Mouse (Mus musculus) intestine, embryonic 15.5 days (tissue): ENCODE results near the gene Tbx19. TPM values are rescaled to one million over a fixed set of nuclear protein-coding genes. Genes with fewer than 3 reads are reported as not detected.

ENCODE experiments used
- ATAC-seq: fragments of 200-750 bp; cut with Nextera tagmentation; 2 replicates; pipeline ENCODE4 v1.8.0; 2017; ENCODE audit warnings: moderate TSS enrichment, moderate library complexity
- H3K27ac ChIP-seq: fragments of 300-500 bp; sonication (generic); 2 replicates; pipeline ENCODE4 v1.5.1; 2015; ENCODE audit warnings: mild to moderate bottlenecking, inconsistent platforms
- H3K27me3 ChIP-seq: fragments of 300-500 bp; sonication (generic); replicated peaks from 2 replicates; pipeline ENCODE4 v1.6.1; 2015; ENCODE audit warnings: inconsistent platforms
- H3K36me3 ChIP-seq: fragments of 300-500 bp; sonication (generic); 2 replicates; pipeline ENCODE4 v1.6.1; 2015; ENCODE audit warnings: inconsistent platforms
- H3K4me1 ChIP-seq: fragments of 300-500 bp; sonication (generic); replicated peaks from 2 replicates; pipeline ENCODE4 v1.6.1; 2015; ENCODE audit warnings: inconsistent platforms
- H3K4me2 ChIP-seq: fragments of 300-500 bp; sonication (generic); replicated peaks from 2 replicates; pipeline ENCODE4 v1.6.1; 2015; ENCODE audit warnings: mild to moderate bottlenecking, inconsistent platforms
- H3K4me3 ChIP-seq: fragments of 300-500 bp; sonication (generic); replicated peaks from 2 replicates; pipeline ENCODE4 v1.5.1; 2015; ENCODE audit warnings: inconsistent platforms
- H3K9ac ChIP-seq: fragments of 300-500 bp; sonication (generic); 2 replicates; pipeline ENCODE4 v1.6.1; 2015; ENCODE audit warnings: inconsistent platforms
- H3K9me3 ChIP-seq: fragments of 300-500 bp; sonication (generic); 2 replicates; pipeline ENCODE4 v1.6.1; 2016; ENCODE audit warnings: inconsistent platforms
- WGBS: fragments of 180-500 bp; shearing (Covaris S2); methylation state at CpG from one replicate; pipeline ENCODE4 v1.1.7; 2015; 5-methylcytosine and 5-hydroxymethylcytosine counted together
- polyA plus RNA-seq: library from polyadenylated mRNA; unstranded; fragments of >200 nt; fragmentation: Nextera tagmentation; extraction: Ambion mirVana; gene quantifications from 2 replicates; pipeline ENCODE4 v1.2.1, GENCODE M21; 2015

The Tbx19 gene
- polyA plus RNA-seq, 1 experiment from 2014 or later, result not detected

DNA sequence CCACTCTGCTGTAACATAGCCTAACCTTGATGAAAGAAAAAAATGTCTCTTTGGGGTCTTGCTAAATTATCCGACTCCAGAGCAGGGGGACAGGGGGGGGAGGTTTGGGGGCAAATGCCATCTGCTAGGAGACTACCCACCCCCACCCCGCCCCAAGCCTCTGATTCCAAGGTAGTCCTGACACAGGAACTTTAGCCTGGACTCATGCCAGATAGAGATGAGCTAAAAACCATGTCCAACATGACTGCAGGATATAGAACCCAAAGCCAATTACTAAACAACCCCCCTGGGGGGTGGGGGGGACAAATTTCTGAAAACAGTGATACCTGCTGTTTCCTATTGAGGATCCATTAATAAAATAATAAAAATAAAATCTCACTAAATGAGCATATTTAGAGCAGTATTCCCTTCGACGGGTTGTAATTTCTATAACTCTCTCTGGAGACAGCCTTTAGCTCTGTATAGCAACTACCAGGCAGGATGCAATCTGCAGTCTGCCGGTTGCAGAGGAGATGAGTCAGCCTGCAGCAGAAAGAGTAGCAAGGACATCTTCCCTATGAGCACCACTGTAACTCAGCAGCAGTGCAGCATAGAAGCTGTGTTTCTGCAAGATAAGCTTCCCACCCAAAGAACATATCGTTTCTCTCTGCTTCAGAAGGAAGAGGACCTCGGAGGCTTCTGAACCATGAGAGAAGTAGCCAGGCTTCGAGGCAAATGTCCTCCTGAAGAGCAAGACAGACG lies 55.1 kb downstream of the Tbx19 start:
- H3K36me3 ChIP-seq, result no peaks in the 10 kb centered on the region
- peak; percentile 34; the same call in 1 of the 2 replicates for ATAC-seq
- no peaks in the 10 kb centered on the region for H3K9me3 ChIP-seq
- no peak overlapping the region for H3K4me3 ChIP-seq
- WGBS, result 73% methylated on average over 9 of the region's 9 CpGs
- no peak overlapping the region for H3K9ac ChIP-seq
- H3K27me3 ChIP-seq, result no peaks in the 10 kb centered on the region
- no peaks in the 10 kb centered on the region for H3K4me1 ChIP-seq
- H3K27ac ChIP-seq, result no peak overlapping the region
- no peak overlapping the region for H3K4me2 ChIP-seq

DNA sequence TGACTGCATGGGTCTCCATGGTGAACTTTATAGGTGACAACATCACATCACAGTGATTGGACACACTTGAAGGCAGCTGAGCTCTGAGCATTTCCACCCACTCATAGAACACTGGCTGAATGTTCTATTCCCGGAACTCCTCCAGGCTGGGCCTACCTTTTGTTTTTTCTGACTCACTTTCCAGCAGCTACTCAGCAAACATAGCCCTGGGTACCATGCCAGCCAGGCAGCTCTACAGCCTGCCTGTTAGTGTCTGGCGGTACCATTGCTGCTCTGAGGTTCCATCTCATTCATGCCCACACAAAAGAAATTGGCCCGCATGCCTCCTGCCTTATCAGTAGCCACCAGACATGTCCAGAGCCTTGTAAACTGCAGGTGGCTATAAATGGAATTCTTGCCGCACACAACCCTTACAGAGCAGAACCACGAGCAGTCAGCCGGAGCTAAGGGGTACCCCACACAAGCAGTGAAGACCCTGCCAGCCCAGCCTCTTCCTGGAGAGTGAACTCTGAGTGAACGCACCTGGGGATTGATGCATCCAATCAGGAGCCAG lies 55.8 kb downstream of the Tbx19 start:
- Histone ChIP-seq H3K4me1 (no peaks in the 10 kb centered on the region), H3K27me3 (no peaks in the 10 kb centered on the region), H3K27ac (no peak overlapping the region), H3K36me3 (no peaks in the 10 kb centered on the region), H3K9ac (no peak overlapping the region), H3K4me2 (no peak overlapping the region), H3K9me3 (no peaks in the 10 kb centered on the region), H3K4me3 (no peak overlapping the region)
- WGBS, result 57% methylated on average over 7 of the region's 7 CpGs
- ATAC-seq, result peak; percentile 45; the same call in 1 of the 2 replicates

- Histone ChIP-seq H3K4me1 (no peaks in the 10 kb centered on the region), H3K9me3 (no peaks in the 10 kb centered on the region), H3K4me3 (no peak overlapping the region), H3K4me2 (no peak overlapping the region), H3K27ac (no peak overlapping the region), H3K27me3 (no peaks in the 10 kb centered on the region), H3K36me3 (no peaks in the 10 kb centered on the region), H3K9ac (no peak overlapping the region)
- no peak for ATAC-seq
Observed at GRCm38 (mm10) chr1:165099569-165099968, 61.0 kb downstream of the Tbx19 start.

DNA sequence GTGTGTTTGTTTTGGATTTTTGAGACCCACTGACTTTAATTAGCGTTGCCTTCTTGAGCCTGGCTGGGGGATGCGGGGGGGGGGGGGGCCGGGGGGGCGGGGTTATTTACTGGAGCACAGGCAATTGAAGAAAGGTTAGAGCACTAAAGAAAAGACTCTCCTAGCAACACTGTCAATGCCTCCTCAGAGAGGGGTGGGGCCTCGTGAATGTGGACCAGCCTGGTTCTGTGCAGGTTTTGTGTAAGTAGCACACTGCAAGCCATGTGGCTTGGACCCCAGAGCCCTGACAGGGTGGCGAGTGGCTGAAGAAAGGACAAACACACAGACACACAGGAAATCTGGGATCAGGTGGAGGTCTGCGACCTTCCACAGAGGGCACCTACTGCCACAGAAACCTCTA lies 65.7 kb downstream of the Tbx19 start:
- H3K9ac ChIP-seq, result no peak overlapping the region
- no peak for ATAC-seq
- H3K4me2 ChIP-seq, result no peak overlapping the region
- WGBS, result 34% methylated on average over 7 of the region's 7 CpGs
- no peaks in the 10 kb centered on the region for H3K36me3 ChIP-seq
- no peaks in the 10 kb centered on the region for H3K9me3 ChIP-seq
- H3K4me1 ChIP-seq, result peaks cover 3% of the 10 kb centered on the region; the same call in 1 of the 2 replicates
- no peaks in the 10 kb centered on the region for H3K27me3 ChIP-seq
- H3K4me3 ChIP-seq, result no peak overlapping the region
- H3K27ac ChIP-seq, result no peak overlapping the region

DNA sequence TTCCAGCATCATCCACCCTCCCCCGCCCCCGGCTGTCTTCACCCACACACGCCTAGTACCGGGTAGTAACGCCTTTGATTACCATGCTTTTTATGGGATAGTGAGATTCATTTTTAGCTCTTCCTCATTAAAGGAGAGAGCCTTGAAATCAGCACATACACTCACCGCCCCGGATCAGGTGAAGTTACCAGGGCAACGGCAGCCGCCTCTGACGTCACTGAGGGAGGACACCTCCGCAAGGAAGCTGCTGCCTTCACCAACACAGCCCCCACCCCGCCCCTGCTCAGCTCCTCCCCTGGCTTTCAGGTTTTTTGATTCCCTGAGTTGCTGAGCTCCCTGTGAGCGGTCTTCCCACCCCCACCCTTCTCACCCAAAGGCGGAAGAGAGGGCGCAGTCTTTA lies 68.9 kb downstream of the Tbx19 start:
- H3K4me2 ChIP-seq, result peak overlapping the region; percentile 59
- no peak overlapping the region for H3K27ac ChIP-seq
- H3K27me3 ChIP-seq, result no peaks in the 10 kb centered on the region
- no peaks in the 10 kb centered on the region for H3K9me3 ChIP-seq
- H3K4me1 ChIP-seq, result peaks cover 3% of the 10 kb centered on the region; the same call in 1 of the 2 replicates
- ATAC-seq, result peak; percentile 85
- 8% methylated on average over 15 of the region's 15 CpGs for whole genome bisulfite sequencing
- H3K36me3 ChIP-seq, result no peaks in the 10 kb centered on the region
- peak overlapping the region; percentile 18 for H3K4me3 ChIP-seq
- no peak overlapping the region for H3K9ac ChIP-seq

DNA sequence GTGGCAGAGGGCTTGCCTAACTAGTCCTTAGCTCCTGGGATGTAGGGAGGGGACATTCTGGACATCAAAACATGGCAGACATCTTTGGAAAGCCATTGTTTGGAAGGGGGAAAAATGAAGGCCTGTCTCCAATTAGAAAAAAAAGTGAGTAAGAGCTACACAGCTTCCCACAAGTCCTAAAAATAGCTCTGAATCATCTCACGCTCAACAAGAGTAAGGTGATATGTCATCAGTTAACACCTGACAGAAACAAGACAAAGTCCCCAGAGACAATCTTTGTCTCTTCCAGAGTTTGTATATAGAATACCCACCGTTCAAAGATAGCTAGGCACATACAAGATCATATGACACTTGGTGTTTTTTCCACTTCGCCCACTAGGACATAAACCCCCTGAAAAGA lies 71.0 kb downstream of the Tbx19 start:
- ATAC-seq, result no peak
- 70% methylated on average over 3 of the region's 3 CpGs for WGBS
- Histone ChIP-seq H3K4me1 (peaks cover 3% of the 10 kb centered on the region; the same call in 1 of the 2 replicates), H3K4me3 (no peak overlapping the region), H3K9me3 (no peaks in the 10 kb centered on the region), H3K27me3 (no peaks in the 10 kb centered on the region), H3K9ac (no peak overlapping the region), H3K27ac (no peak overlapping the region), H3K4me2 (no peak overlapping the region), H3K36me3 (no peaks in the 10 kb centered on the region)

Other genes starting within 250 kb of the Tbx19 start
- gene Xcl1, start 225.2 kb downstream of the Tbx19 start, polyA plus RNA-seq, result 0.83 TPM in 1 of 2 replicates, not detected in the other
- 25.9 and 27.1 TPM in 2 replicates for gene Sft2d2, start 33.7 kb upstream of the Tbx19 start, polyA plus RNA-seq
- gene Tiprl, start 76.2 kb upstream of the Tbx19 start, polyA plus RNA-seq, result 77.9 and 85.6 TPM in 2 replicates
- 0.92 TPM in 2 replicates for gene Gpr161, start 135.0 kb upstream of the Tbx19 start, polyA plus RNA-seq